Mouse (Mus musculus) hindlimb bud, embryonic 11.5 days (tissue): ENCODE data around the gene Clptm1l.

Experiments
- DNase-seq: peaks from one replicate; pipeline ENCODE4 v3.0.0-alpha.2; 2012; ENCODE audit warnings: low read depth, low spot score; ENCODE audit errors: extremely low spot score

Clptm1l gene

DNA sequence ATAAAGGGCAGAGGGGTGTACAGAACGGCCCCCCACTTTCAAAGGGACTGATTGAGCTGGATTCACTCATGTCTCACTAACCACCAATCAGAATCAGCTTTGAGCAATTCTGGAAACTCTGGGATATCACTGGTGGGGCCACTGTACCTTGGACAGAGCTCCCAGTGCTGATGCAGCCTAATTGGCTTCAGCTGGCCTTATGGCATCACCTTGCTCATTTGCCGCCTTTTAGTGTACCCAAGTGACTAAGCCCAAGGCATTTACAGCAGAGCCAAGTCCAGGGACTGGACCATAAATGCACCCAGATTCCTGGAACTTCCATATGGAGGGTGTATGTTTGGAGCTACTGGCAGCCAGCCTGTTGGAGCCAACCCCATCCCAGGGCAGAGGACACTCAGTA, 55.1 kb downstream of the Clptm1l start:
- peak; percentile 2 for DNase-seq

DNA sequence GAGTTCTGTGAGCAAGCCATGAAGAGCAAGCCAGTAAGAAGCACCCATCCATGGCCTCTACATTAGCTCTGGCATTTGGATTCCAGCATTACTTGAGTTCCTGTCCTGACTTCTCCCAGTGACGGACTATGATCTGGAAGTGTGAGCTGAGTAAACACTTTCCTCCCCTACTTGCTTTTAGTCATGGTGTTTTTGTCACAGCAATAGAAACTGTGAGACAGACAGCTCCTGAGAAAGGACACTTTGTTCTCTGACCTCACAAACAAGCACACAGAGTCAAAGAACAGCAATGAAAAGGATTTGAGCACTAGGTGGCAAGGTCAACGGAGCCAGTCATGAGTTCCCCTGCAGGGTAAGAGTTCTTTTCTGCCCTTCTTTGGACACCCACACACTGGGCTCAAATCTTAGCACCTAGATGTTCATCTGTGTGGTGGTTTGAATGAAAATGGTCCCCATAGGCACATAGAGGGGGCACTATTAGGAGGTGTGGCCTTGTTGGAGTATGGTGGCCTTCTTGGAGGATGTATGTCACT, 56.4 kb downstream of the Clptm1l start:
- no peak for DNase-seq
